Mouse (Mus musculus): ENCODE results near the gene Mapk11.

The Mapk11 gene

GRCm38 (mm10) chr15:89104425-89104824 lies 45.0 kb downstream of the Mapk11 start:
- DNase-seq (ENCODE audit: low read depth, low spot score), result peak; percentile 98

GRCm38 (mm10) chr15:89103921-89104320 lies 45.5 kb downstream of the Mapk11 start:
- peak; percentile 83 for DNase-seq (ENCODE audit: low read depth, low spot score)

- DNase-seq (ENCODE audit: low read depth, low spot score), result no peak
Observed at GRCm38 (mm10) chr15:89102646-89103045, 46.8 kb downstream of the Mapk11 start.

- DNase-seq (ENCODE audit: low read depth, low spot score), result no peak
Observed at GRCm38 (mm10) chr15:89100823-89101222, 48.6 kb downstream of the Mapk11 start.

GRCm38 (mm10) chr15:89098616-89099015 lies 50.8 kb downstream of the Mapk11 start:
- peak; percentile 75 for DNase-seq (ENCODE audit: low read depth, low spot score)

GRCm38 (mm10) chr15:89097450-89097849 lies 52.0 kb downstream of the Mapk11 start:
- DNase-seq (ENCODE audit: low read depth, low spot score), result peak; percentile 72

Measured in brain, adult 2 months (tissue).